Mouse (Mus musculus) CD4-positive, CD25-positive, alpha-beta regulatory T cell, adult 4 months (primary cell): ENCODE results near the gene Sult4a1. TPM values are rescaled to one million over a fixed set of nuclear protein-coding genes. Genes with fewer than 3 reads are reported as not detected.
"Not testable (repeated sequence)": the region's sequence is repeated elsewhere in the genome, so short reads cannot be mapped to it uniquely, and the experiment has no call there.

ENCODE experiments used
- ATAC-seq: one replicate; pipeline ENCODE4 v1.8.0; 2017
- polyA plus RNA-seq, 2 experiments: library from polyadenylated mRNA; unstranded; fragments of 100-300 nt; shearing (Covaris generic); gene quantifications; one replicate each; pipeline ENCODE4 v1.2.1; 2017

The Sult4a1 gene
- polyA plus RNA-seq: not detected

GRCm38 (mm10) chr15:84105105-84105923 is at the start of gene Sult4a1:
Gene Sult4a1 (minus strand): TSS chr15:84105754.
- no peak for ATAC-seq

DNA sequence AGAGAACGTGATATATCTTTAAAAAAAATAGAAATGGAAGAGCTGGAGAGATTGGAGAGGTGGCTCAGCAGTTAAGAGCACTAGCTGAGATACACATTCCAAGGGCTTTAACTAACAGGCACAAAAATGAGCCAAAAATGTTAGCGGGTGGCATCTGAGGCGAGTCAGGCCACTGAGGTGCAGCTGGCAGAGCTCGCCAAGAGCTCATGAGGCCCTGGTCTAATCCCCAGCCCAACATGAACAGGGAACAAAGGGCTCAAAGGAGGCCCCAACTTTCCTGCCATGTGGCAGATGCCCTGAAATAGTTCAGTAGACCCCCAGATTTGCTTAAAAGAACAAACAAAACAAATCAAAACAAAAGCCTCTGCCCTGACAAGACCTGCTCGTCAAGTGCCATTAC is 35.4 kb upstream of the Sult4a1 start:
- ATAC-seq: no peak

DNA sequence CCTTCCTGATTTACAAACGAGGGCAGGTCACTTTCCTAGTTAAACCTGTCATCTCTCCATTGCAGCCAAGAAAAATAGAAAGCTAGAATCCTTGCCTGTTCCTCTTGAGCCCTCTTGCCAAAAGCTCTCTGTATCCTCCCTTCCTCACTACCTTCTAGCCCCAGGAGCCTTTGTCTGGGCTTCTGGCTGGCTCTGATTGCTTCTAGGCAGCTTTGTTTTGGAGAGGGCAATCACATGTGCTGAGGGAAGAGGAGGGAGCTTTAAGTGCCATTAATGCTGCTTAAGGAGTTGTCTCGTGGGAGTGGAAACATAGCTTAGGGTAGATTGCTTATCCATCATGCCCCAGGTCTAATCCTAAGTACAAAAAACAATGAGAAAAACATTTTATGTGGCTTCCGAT is 34.6 kb upstream of the Sult4a1 start:
- no peak for ATAC-seq

GRCm38 (mm10) chr15:84139592-84140005 is 34.0 kb upstream of the Sult4a1 start:
- no peak for ATAC-seq

DNA sequence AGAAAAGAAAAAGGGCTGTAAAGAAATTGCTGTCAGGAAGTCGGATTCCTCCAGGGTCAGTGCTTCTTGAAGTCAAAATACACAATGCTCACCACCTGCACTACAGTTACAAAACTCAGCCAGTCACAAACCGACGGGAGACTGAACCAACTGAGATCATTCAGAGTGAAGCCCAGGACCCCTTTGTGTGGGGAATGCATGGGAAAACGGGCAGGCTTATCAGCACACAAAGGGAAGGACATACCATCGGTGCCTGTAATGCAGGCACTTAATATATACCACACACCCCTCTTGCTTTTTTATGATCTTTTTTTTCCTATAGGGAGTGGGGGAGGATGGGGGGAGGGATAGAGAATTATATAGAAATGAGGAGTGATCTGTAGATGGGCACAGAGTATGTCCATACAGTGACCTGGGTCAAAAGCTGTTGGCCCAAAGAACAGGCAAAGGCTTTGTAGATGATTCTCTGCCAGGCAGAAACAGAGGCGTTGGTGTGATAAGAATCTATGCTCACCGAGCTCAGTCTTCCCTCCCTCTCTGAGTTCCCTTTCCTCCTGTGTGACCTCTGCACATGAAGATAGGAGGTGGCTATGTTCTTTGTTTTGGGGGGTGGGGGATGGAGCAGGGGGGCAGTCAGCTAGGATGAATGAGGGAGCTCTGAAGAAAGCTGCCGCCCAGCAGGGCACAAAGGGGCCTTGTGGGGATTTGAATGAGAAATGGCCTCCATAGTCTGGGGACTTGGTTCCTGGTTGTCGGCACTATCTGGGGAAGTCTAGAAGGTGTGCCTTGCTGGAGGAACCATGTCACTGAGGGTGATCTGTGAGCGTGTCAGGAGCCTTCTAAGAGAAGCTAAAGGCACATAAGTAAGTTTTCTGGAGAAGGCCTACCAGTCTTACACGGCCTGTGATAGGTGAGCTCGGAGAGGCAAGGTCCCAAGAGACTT is 31.2 kb upstream of the Sult4a1 start:
- no peak for ATAC-seq

- no peak for ATAC-seq
Observed at GRCm38 (mm10) chr15:84135472-84135871, 29.9 kb upstream of the Sult4a1 start.

DNA sequence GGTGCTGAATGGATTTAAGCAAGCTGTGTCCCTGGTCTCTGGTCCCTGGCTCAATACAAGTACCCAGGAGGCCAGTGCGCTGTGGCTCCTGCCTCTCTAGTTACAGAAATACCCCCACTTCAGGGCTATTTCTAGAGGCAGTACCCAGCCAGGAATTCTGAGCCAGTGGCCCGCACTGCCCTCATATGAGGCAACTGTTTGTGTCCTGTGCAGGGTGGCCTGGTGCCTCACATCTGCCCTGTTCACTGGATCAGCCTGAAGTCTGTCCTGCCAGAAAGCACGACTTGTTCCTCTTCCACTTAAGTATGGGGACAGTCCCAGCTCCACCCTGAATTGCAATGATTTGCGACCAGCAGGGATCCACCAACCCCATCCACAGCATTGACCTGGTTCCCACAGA is 27.9 kb upstream of the Sult4a1 start:
- no peak for ATAC-seq

DNA sequence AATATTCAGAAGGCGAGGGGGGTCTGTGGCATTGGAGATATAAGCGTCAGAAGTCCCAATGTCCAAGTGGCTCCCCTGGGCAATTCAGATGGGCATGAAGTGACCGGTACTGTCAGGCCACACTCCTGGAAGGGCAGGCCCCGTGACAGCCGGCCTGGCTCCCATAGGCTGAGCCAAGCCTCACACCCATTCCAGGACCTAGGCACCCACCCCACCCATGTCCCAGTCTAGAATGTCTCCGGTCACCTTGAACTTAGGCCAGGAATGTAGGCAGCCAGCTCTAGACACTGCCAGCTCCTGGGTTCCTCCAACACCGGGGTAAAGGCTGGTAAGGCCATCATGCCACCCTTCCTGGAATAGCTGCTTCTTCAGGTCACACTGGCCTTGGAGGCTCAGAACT is 26.4 kb upstream of the Sult4a1 start:
- ATAC-seq: no peak

DNA sequence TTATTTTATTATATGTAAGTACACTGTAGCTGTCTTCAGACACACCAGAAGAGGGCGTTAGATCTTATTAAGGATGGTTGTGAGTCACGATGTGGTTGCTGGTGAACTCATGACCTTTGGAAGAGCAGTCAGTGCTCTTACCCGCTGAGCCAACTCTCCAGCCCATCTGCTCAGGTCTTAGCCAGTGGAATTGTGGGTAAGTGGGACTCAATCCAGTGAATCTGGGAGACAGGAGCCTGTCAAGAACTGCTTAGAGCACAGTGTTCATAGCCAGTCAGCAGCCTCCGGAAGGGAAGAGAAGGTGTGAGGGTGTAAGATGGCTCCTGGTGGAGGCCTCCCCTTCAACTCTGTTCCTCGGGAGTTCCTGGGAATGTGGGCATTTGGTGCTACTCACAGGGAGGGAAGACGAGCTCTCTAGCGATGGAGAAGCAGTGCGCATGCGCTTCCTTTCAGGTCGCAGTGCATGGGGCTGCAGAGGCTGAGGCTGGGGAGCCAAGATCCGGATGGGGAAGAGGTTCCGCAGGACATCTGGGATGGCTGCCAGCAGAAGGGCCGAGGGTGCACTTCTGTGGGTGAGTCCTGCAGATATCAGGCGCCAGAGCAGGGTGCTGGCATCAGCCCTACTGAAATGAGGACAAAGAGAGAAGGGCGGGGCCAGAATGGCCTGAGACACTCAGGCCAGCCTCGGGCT is 25.7 kb upstream of the Sult4a1 start:
- no peak for ATAC-seq

DNA sequence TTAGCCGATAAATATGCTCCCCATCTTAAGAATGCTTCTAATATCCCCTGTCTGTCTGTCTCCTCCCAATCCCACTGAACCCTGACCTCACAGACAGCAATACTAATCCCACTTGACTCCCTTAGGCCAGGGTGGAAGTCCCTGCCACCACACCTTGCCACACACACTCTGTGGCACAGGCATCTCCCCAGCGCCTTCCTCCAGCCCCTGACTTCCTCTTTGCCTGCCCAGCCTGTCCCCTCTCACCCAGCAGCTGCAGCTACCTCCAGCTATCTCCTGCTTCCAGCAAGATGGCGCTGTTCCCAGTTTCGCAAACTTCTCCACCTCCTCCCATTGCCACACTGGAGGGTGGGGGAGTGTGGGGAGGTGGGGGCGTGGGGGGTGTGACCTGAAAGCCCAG is 21.3 kb upstream of the Sult4a1 start:
- ATAC-seq: no peak

DNA sequence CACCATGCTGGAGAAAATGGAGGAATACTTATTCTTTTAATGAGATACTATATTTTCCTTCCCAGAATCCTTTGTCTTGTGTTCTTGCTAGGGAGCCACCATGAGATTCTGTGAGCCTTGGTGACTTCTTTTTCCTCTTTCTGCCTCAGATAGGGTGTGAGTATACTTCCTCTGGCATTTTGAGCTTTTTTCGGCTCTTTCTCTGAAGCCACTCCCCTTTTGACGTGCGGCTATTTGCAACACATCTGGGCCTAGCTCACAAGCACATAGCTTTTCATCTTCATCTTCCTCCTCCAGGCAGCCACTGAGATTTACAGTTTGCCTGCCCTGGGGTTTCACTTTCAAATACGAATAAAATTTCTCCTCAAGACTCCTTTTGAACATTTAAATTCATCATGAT is 20.9 kb upstream of the Sult4a1 start:
- no peak for ATAC-seq

DNA sequence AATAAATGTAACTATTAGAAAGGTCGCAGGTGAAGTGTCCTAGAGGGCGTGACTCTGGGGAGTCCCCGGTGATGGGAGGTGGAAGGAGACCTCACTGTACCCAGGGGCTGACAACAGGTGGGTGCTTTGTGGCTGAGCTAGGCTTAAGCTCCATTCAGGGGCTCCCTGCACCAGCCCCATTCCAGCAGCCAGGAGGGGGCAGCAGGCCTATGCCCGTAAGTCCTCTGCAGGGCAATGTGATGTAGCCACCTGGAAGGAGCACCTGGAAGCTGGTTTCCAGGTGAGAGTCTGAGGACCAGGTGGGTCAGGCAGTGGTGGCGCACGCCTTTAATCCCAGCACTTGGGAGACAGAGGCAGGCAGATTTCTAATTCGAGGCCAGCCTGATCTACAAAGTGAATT is 18.5 kb upstream of the Sult4a1 start:
- ATAC-seq: no peak

- ATAC-seq: no peak
Observed at GRCm38 (mm10) chr15:84123075-84123474, 17.5 kb upstream of the Sult4a1 start, which contains the start of gene Pnpla5. Gene Pnpla5 (minus strand): TSS chr15:84123175.

- ATAC-seq: no peak
Observed at GRCm38 (mm10) chr15:84121036-84121435, 15.5 kb upstream of the Sult4a1 start.

DNA sequence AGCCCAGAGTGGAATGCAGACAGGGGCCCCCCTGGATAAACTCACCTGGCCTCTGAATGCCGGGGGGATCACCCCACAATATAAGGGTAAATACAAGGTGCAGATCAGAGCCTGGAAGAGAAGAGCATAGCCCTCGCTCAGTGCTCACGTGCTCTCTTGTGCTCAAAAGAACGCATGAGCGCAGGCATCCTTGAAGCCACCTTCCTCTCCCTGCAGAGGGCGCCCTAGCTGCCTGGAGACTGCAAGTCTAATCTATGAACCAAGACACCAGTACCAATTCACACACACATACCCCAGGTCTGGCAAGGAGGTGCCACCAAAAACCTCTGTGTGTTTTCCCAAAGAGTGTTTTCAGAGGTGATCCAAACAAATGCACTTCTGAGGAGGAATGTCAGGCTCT is 15.1 kb upstream of the Sult4a1 start:
- ATAC-seq: no peak

DNA sequence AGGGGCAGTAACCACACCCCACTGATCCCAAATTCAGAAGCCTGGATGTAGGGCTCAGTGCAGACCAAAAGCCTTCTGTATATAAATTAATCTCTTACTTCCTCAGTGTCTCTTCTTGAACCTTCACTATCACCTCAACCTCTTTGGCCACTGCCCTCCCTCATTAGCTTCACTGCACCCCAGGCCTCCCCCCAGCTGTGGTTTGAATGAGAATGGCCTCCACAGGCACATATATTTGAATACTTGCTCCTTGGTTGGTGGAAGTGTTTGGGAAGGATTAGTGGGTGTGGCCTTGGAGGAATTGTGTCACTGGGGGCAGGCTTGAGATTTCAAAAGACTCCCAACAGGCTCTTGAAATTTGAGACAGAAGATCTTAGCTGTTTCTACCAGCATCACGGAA is 10.9 kb upstream of the Sult4a1 start:
- ATAC-seq: no peak

- no peak for ATAC-seq
Observed at GRCm38 (mm10) chr15:84115727-84116126, 10.2 kb upstream of the Sult4a1 start.

DNA sequence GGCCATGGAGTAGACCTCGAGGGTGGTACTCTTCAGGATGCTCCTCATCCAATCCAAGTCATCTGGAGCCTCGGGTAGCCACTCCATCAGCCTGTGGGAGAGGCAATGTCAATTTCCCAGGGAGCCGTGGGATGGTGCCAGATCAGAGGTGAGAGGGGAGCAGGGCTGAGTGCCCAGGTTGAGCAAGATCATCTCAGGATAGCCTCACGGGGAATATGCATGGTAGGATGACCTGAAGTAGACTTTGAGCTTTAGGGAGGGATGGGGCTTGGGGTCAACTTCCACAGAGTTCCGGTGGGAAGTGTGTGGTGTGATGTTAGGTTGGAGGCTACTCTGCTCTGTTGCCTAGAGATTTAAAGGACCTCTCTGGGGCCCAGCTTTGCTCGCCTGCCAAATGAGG is 8.3 kb upstream of the Sult4a1 start:
- ATAC-seq: no peak

GRCm38 (mm10) chr15:84108899-84109298 is 3.3 kb upstream of the Sult4a1 start:
- no peak for ATAC-seq

GRCm38 (mm10) chr15:84105924-84106500 is 458 bp upstream of the Sult4a1 start:
- no peak for ATAC-seq

DNA sequence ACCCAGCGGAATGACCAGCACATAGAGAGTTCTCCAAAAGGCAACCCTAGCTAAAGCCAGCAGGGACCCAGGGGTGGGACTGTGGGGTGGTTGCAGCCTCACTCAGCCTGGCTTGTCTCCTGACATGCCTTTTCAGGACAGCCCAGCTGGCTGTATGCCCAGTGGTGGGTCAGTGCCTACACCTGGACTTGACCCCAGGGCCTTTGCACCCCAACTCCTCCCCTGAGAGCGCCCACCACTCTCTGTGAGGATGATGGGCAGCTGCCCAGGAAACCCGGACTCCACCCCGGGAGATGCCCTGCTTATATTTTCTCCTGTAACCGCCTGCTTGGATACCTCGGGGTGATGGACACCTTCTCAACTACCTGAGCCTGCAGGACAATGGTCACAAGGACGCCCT is 928 bp downstream of the Sult4a1 start:
- no peak for ATAC-seq

- ATAC-seq: not testable (repeated sequence)
Observed at GRCm38 (mm10) chr15:84097536-84097935, 8.0 kb downstream of the Sult4a1 start.

- no peak for ATAC-seq
Observed at GRCm38 (mm10) chr15:84096051-84096450, 9.5 kb downstream of the Sult4a1 start.
